In genomic region chr4:129513086-129513767, GRCm38 (mm10) we compare ENCODE assay signal across 8 mouse cellular contexts. TPM values are rescaled to one million over a fixed set of nuclear protein-coding genes. Genes with fewer than 3 reads are reported as not detected.
DNase-seq lines count a peak whose midpoint lies in the region; ATAC-seq and TF ChIP-seq lines count a peak whose summit lies in the region.

TSS of gene Marcksl1 (plus strand) at chr4:129513581.

- H3K79me2 ChIP-seq in heart, adult 2 months (replicated peaks; ENCODE audit: control insufficient read depth, insufficient read depth, low read length), result no peaks in the 10 kb centered on the region

- peak within 1 kb of the TSS; percentile 99 for H3K4me3 ChIP-seq in embryonic facial prominence, embryonic 13.5 days
- peak within 1 kb of the TSS; percentile 62 for H3K4me3 ChIP-seq in heart, adult 2 months
- H3K4me3 ChIP-seq in kidney, adult 2 months (ENCODE audit: insufficient read depth, low read depth, low read length), result peak within 1 kb of the TSS; percentile 67
- peak within 1 kb of the TSS; percentile 97 for H3K4me3 ChIP-seq in limb, embryonic 11.5 days (ENCODE audit: low read depth, low read length)
- peak within 1 kb of the TSS; percentile 94 for H3K4me3 ChIP-seq in midbrain, embryonic 12.5 days

- TF ChIP-seq EP300 in heart, adult 2 months (IDR thresholded peaks at IDR 0.05; ENCODE audit: insufficient read depth, low read depth, low read length), result no peak

- TF ChIP-seq POLR2A in heart, adult 2 months (IDR thresholded peaks at IDR 0.05; ENCODE audit: insufficient read depth, low read depth, low read length), result peak; percentile 55; the same call in 1 of the 2 replicates
- peak; percentile 64 for TF ChIP-seq POLR2A in kidney, adult 2 months (IDR thresholded peaks at IDR 0.05; ENCODE audit: low read depth, low read length)

- H3K27ac ChIP-seq in embryonic facial prominence, embryonic 13.5 days, result peak within 1 kb of the TSS; percentile 97
- H3K27ac ChIP-seq in heart, adult 2 months, result peak within 1 kb of the TSS; percentile 60; the same call in 1 of the 2 replicates
- no peak within 1 kb of the TSS for H3K27ac ChIP-seq in kidney, adult 2 months (ENCODE audit: insufficient read depth, low read depth, low read length)
- H3K27ac ChIP-seq in limb, embryonic 11.5 days (replicated peaks; ENCODE audit: low read depth, low read length), result peak within 1 kb of the TSS; percentile 97
- peak within 1 kb of the TSS; percentile 98 for H3K27ac ChIP-seq in midbrain, embryonic 12.5 days (replicated peaks)

- H3K27me3 ChIP-seq in embryonic facial prominence, embryonic 13.5 days, result no peaks in the 10 kb centered on the region
- no peaks in the 10 kb centered on the region for H3K27me3 ChIP-seq in heart, adult 2 months (ENCODE audit: control insufficient read depth, insufficient read depth, low read length)
- 0 out of 2 replicates have a peak, but pooled peaks cover 2% of the 10 kb centered on the region for H3K27me3 ChIP-seq in kidney, adult 2 months (replicated peaks; ENCODE audit: control insufficient read depth, insufficient read depth, low read length)
- H3K27me3 ChIP-seq in limb, embryonic 11.5 days (ENCODE audit: control insufficient read depth, insufficient read depth, low read length), result no peaks in the 10 kb centered on the region
- H3K27me3 ChIP-seq in midbrain, embryonic 12.5 days, result no peaks in the 10 kb centered on the region

- peaks cover 54% of the 10 kb centered on the region for H3K4me1 ChIP-seq in embryonic facial prominence, embryonic 13.5 days
- peaks cover 2% of the 10 kb centered on the region; the same call in 1 of the 2 replicates for H3K4me1 ChIP-seq in heart, adult 2 months (ENCODE audit: control insufficient read depth, insufficient read depth, low read length)
- H3K4me1 ChIP-seq in kidney, adult 2 months (ENCODE audit: control insufficient read depth, insufficient read depth, low read length), result no peaks in the 10 kb centered on the region
- H3K4me1 ChIP-seq in limb, embryonic 11.5 days (ENCODE audit: control insufficient read depth, insufficient read depth, low read length), result peaks cover 10% of the 10 kb centered on the region; the same call in 1 of the 2 replicates
- H3K4me1 ChIP-seq in midbrain, embryonic 12.5 days, result peaks cover 60% of the 10 kb centered on the region

- whole genome bisulfite sequencing in embryonic facial prominence, embryonic 13.5 days, result 5% methylated on average over 47 of the region's 47 CpGs
- 13% methylated on average over 47 of the region's 47 CpGs for WGBS in heart, adult 2 months
- WGBS in kidney, adult 2 months, result 14% methylated on average over 47 of the region's 47 CpGs
- 5% methylated on average over 43 of the region's 47 CpGs for WGBS in limb, embryonic 11.5 days
- 6% methylated on average over 37 of the region's 47 CpGs for WGBS in midbrain, embryonic 12.5 days

- H3K4me2 ChIP-seq in embryonic facial prominence, embryonic 13.5 days, result peak within 1 kb of the TSS; percentile 82
- H3K4me2 ChIP-seq in limb, embryonic 11.5 days (ENCODE audit: low read depth, severe bottlenecking), result peak within 1 kb of the TSS; percentile 77
- H3K4me2 ChIP-seq in midbrain, embryonic 12.5 days (replicated peaks), result peak within 1 kb of the TSS; percentile 89

- no peak for TF ChIP-seq CTCF in heart, adult 2 months (IDR thresholded peaks at IDR 0.05)
- TF ChIP-seq CTCF in kidney, adult 2 months (conservative IDR thresholded peaks at IDR 0.05; ENCODE audit: insufficient read depth, insufficient read length, low read depth, low read length), result no peak

- peak; percentile 88 for ATAC-seq in embryonic facial prominence, embryonic 13.5 days (ENCODE audit: insufficient number of reproducible peaks, insufficient read depth, low FRiP score, low TSS enrichment, low read depth)
- ATAC-seq in limb, embryonic 11.5 days (ENCODE audit: insufficient number of reproducible peaks, low FRiP score, low TSS enrichment, low read depth), result peak; percentile 82
- peak; percentile 85 for ATAC-seq in midbrain, embryonic 12.5 days (ENCODE audit: low FRiP score, low read depth)

- peaks cover 31% of the 10 kb centered on the region for H3K36me3 ChIP-seq in embryonic facial prominence, embryonic 13.5 days
- no peaks in the 10 kb centered on the region for H3K36me3 ChIP-seq in heart, adult 2 months (ENCODE audit: control insufficient read depth, insufficient read depth, low read length)
- no peaks in the 10 kb centered on the region for H3K36me3 ChIP-seq in kidney, adult 2 months (ENCODE audit: control insufficient read depth, insufficient read depth, low read length)
- H3K36me3 ChIP-seq in limb, embryonic 11.5 days (ENCODE audit: control insufficient read depth, insufficient read depth, low read length), result peaks cover 10% of the 10 kb centered on the region; the same call in 1 of the 2 replicates
- peaks cover 33% of the 10 kb centered on the region for H3K36me3 ChIP-seq in midbrain, embryonic 12.5 days

- H3K9ac ChIP-seq in embryonic facial prominence, embryonic 13.5 days, result peak within 1 kb of the TSS; percentile 100
- peak within 1 kb of the TSS; percentile 79 for H3K9ac ChIP-seq in heart, adult 2 months (ENCODE audit: low read depth, low read length)
- peak within 1 kb of the TSS; percentile 100 for H3K9ac ChIP-seq in limb, embryonic 11.5 days (ENCODE audit: low read length)
- H3K9ac ChIP-seq in midbrain, embryonic 12.5 days (replicated peaks), result peak within 1 kb of the TSS; percentile 100

- intact Hi-C loops in heart, adult 2 months (cut with DNase I), result no loop called here

- DNase-seq in cerebellum, postnatal 14 days, result peak; percentile 89 to 92
- no peak for DNase-seq in cerebellum, adult 9-10 months
- DNase-seq in heart, adult 2 months, result peak; percentile 84 to 88
- DNase-seq in kidney, adult 2 months, result peak; percentile 88
- DNase-seq in limb, embryonic 11.5 days (ENCODE audit: low spot score), result peak; percentile 96
- DNase-seq in spleen, adult 12 weeks (ENCODE audit: low spot score), result peak; percentile 65

- no peaks in the 10 kb centered on the region for H3K9me3 ChIP-seq in embryonic facial prominence, embryonic 13.5 days
- H3K9me3 ChIP-seq in limb, embryonic 11.5 days (ENCODE audit: control insufficient read depth, low read length), result no peaks in the 10 kb centered on the region
- H3K9me3 ChIP-seq in midbrain, embryonic 12.5 days, result no peaks in the 10 kb centered on the region

RNA-seq across cellular contexts. Expression of gene Marcksl1, which starts in this region (rescaled TPM):
- polyA plus RNA-seq in embryonic facial prominence, embryonic 13.5 days (2015; fragmentation: Nextera tagmentation; extraction: Ambion mirVana), result 839 and 1,023 TPM in 2 replicates
- 1 to 10 TPM; 3.5 to 5.1 TPM for total RNA-seq in heart, adult 2 months (2021)
- 5.1 and 7.0 TPM in 2 replicates for polyA plus RNA-seq in heart, adult 2 months (2012; rRNA removed)
- polyA plus RNA-seq in kidney, adult 2 months (2012; rRNA removed), result 20.3 and 26.5 TPM in 2 replicates
- 1,590 and 1,591 TPM in 2 replicates for polyA plus RNA-seq in limb, embryonic 11.5 days (2014; fragmentation: Nextera tagmentation; extraction: Ambion mirVana)
- 2,082 and 2,101 TPM in 2 replicates for polyA plus RNA-seq in midbrain, embryonic 12.5 days (2016; fragmentation: Nextera tagmentation; extraction: Ambion mirVana)

Comparison
In these comparisons a context has a peak if more than half of its experiments do, and no peak if none do; other contexts are left out.
1. RNA of gene Marcksl1 (polyA plus RNA-seq): 2,082 to 2,101 TPM in midbrain, embryonic 12.5 days, 1,590 to 1,591 TPM in limb, embryonic 11.5 days and 839 to 1,023 TPM in embryonic facial prominence, embryonic 13.5 days; 20.3 to 26.5 TPM in kidney, adult 2 months and 5.1 to 7.0 TPM in heart, adult 2 months; every median in the first group is over 10 times any median in the second.
2. Peak in every context shown above with its lines, with median percentiles within 50 percentile points of each other: ATAC-seq, H3K4me2 ChIP-seq, H3K4me3 ChIP-seq and H3K9ac ChIP-seq.